Mouse (Mus musculus): ENCODE results near the gene Serpina3n.

- TF ChIP-seq POLR2A (IDR thresholded peaks at IDR 0.05; ENCODE audit: low read depth, low read length) (no peak), CTCF (IDR thresholded peaks at IDR 0.05; ENCODE audit: extremely low read depth, insufficient read length, insufficient replicate concordance, low read depth, low read length) (no peak)
Measured at GRCm38 (mm10) chr12:104414576-104414975, 8.0 kb downstream of the Serpina3n start.

Data from small intestine, adult 2 months (tissue).